Mouse (Mus musculus): ENCODE measurements around the gene Tarm1.

Gene Tarm1

GRCm38 (mm10) chr7:3440526-3440925, 61.9 kb downstream of the Tarm1 start:
- no peak for DNase-seq

- DNase-seq: no peak
These were observed 62.4 kb downstream of the Tarm1 start for GRCm38 (mm10) chr7:3439984-3440383.

GRCm38 (mm10) chr7:3437941-3438340, 64.5 kb downstream of the Tarm1 start:
- no peak for DNase-seq
